Mouse (Mus musculus) cerebellum, postnatal 14 days (tissue): ENCODE data around the gene Frmd4a.

ENCODE experiments used
- DNase-seq, 2 experiments: peaks; one replicate each; pipeline ENCODE4 v3.0.0; 2021; ENCODE audit warnings: mixed read lengths in 2 of 2

Frmd4a gene

GRCm38 (mm10) chr2:4449860-4450480, 432.5 kb downstream of the Frmd4a start:
- no peak for DNase-seq

GRCm38 (mm10) chr2:4452590-4453400, 435.3 kb downstream of the Frmd4a start:
- no peak for DNase-seq

GRCm38 (mm10) chr2:4455097-4456025, 437.8 kb downstream of the Frmd4a start:
- no peak for DNase-seq

- peak in 1 of 2 experiments; percentile 24 for DNase-seq
Observed at GRCm38 (mm10) chr2:4460897-4461296, 443.4 kb downstream of the Frmd4a start.

- DNase-seq, result no peak
Observed at GRCm38 (mm10) chr2:4461514-4461913, 444.0 kb downstream of the Frmd4a start.

GRCm38 (mm10) chr2:4462480-4462879, 445.0 kb downstream of the Frmd4a start:
- DNase-seq, result no peak

GRCm38 (mm10) chr2:4466084-4466483, 448.6 kb downstream of the Frmd4a start:
- no peak for DNase-seq

GRCm38 (mm10) chr2:4467314-4467713, 449.8 kb downstream of the Frmd4a start:
- DNase-seq, result no peak

- DNase-seq, result peak in 1 of 2 experiments; percentile 39
Observed at GRCm38 (mm10) chr2:4472760-4473480, 455.4 kb downstream of the Frmd4a start.

GRCm38 (mm10) chr2:4473866-4474538, 456.5 kb downstream of the Frmd4a start:
- DNase-seq, result no peak

- peak; percentile 37 to 42 for DNase-seq
Observed at GRCm38 (mm10) chr2:4474539-4474937, 457.0 kb downstream of the Frmd4a start.

GRCm38 (mm10) chr2:4475991-4476390, 458.5 kb downstream of the Frmd4a start:
- DNase-seq, result no peak

- DNase-seq, result peak in 1 of 2 experiments; percentile 26
Observed at GRCm38 (mm10) chr2:4476608-4477007, 459.1 kb downstream of the Frmd4a start.

- no peak for DNase-seq
Observed at GRCm38 (mm10) chr2:4477311-4477710, 459.8 kb downstream of the Frmd4a start.

GRCm38 (mm10) chr2:4480180-4480579, 462.7 kb downstream of the Frmd4a start:
- no peak for DNase-seq

GRCm38 (mm10) chr2:4481154-4481553, 463.6 kb downstream of the Frmd4a start:
- DNase-seq, result peak in 1 of 2 experiments; percentile 37

- no peak for DNase-seq
Observed at GRCm38 (mm10) chr2:4486185-4486584, 468.7 kb downstream of the Frmd4a start.

GRCm38 (mm10) chr2:4487280-4487679, 469.8 kb downstream of the Frmd4a start:
- no peak for DNase-seq

GRCm38 (mm10) chr2:4490845-4491244, 473.3 kb downstream of the Frmd4a start:
- peak; percentile 80 for DNase-seq

- peak; percentile 85 for DNase-seq
Observed at GRCm38 (mm10) chr2:4492485-4493481, 475.3 kb downstream of the Frmd4a start.
